Mouse (Mus musculus) small intestine, adult 2 months (tissue): Measurements from ENCODE around the gene Junb. TPM values are rescaled to one million over a fixed set of nuclear protein-coding genes. Genes with fewer than 3 reads are reported as not detected.

Experiments used
- H3K27ac ChIP-seq: fragments of 200-500 bp; 2 replicates; pipeline ENCODE4 v1.5.1; 2012; ENCODE audit warnings: low read depth, low read length, control low read depth, inconsistent platforms; ENCODE audit not compliant: insufficient read depth
- H3K27me3 ChIP-seq: fragments of 200-500 bp; 2 replicates; pipeline ENCODE4 v1.6.1; 2012; ENCODE audit warnings: mild to moderate bottlenecking, moderate library complexity, low read length, inconsistent platforms; ENCODE audit not compliant: control insufficient read depth, insufficient read depth
- H3K36me3 ChIP-seq: fragments of 200-500 bp; 2 replicates; pipeline ENCODE4 v1.6.1; 2012; ENCODE audit warnings: mild to moderate bottlenecking, low read length, control low read depth, inconsistent platforms; ENCODE audit not compliant: control insufficient read depth, insufficient read depth
- H3K4me1 ChIP-seq: fragments of 200-500 bp; 2 replicates; pipeline ENCODE4 v1.6.1; 2012; ENCODE audit warnings: low read length, inconsistent platforms, mixed read lengths; ENCODE audit not compliant: control insufficient read depth, insufficient read depth, insufficient read length
- H3K4me3 ChIP-seq: fragments of 200-500 bp; 2 replicates; pipeline ENCODE4 v1.5.1; 2012; ENCODE audit warnings: low read depth, mild to moderate bottlenecking, control low read depth, inconsistent platforms, low read length, moderate library complexity
- CTCF ChIP-seq: fragments of 200-500 bp; IDR thresholded peaks from 2 replicates; pipeline ENCODE4 v1.5.1; 2012; ENCODE audit warnings: low read depth, mild to moderate bottlenecking, control low read depth, inconsistent platforms, low read length, moderate library complexity, mixed read lengths; ENCODE audit not compliant: insufficient replicate concordance, insufficient read length; ENCODE audit errors: extremely low read depth
- POLR2A ChIP-seq: fragments of 200-500 bp; IDR thresholded peaks from 2 replicates; pipeline ENCODE4 v1.6.1; 2012; ENCODE audit warnings: low read depth, mild to moderate bottlenecking, control low read depth, inconsistent platforms, low read length, moderate library complexity
- WGBS: fragments of 180-500 bp; shearing (Covaris S2); methylation state at CpG from one replicate; pipeline ENCODE4 v1.1.7; 2018; 5-methylcytosine and 5-hydroxymethylcytosine counted together
- polyA plus RNA-seq: library from polyadenylated mRNA; depleted of rRNA; stranded (reverse); fragments of >200 nt; gene quantifications from 2 replicates; pipeline ENCODE4 v1.2.3, GENCODE M21; 2012; rRNA removed

The Junb gene
- polyA plus RNA-seq = 122 and 329 TPM in 2 replicates

DNA sequence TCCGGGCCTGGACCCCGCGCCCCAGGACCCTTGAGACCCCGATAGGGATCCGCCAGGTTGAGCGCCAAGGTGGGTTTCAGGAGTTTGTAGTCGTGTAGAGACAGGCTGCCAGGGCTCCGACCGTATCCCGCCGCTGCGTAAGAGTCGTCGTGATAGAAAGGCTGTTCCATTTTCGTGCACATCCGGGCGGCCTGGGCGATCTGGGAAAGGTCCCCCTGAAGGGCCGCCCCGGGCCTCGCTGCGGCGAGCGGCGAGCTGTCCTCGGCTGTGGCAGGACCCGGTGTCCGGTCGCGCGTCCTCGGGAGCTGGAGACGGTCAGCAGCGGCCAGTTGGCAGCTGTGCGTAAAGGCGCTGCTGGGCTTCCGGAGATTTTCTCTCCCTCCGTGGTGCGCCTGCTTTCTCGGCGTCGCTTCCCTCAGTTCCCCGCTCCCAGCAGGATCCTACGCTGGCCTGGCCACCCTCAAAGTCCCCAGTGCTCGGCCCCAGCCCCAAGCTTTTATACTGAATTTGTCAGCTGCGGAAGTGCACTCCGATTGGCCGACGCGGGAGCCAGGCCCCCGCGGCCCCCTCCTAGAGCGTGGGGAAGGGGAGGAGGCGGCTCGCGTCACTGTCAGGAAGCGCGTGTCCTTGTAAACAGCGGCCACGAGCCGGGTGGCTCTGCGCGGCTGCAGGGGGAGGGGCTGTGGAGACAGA is at the start of gene Junb:
Junb (minus strand) TSS at position 471 of the 693 bp plus-strand sequence.
- peak; percentile 100 for TF ChIP-seq POLR2A
- no peak for TF ChIP-seq CTCF
- H3K4me1 ChIP-seq = peaks cover 32% of the 10 kb centered on the region
- no peaks in the 10 kb centered on the region for H3K27me3 ChIP-seq
- peak within 1 kb of the TSS; percentile 99 for H3K27ac ChIP-seq
- under 1% methylated on average over 63 of the region's 63 CpGs for WGBS
- peak within 1 kb of the TSS; percentile 92 for H3K4me3 ChIP-seq
- no peaks in the 10 kb centered on the region for H3K36me3 ChIP-seq

- Histone ChIP-seq H3K27me3 (no peaks in the 10 kb centered on the region), H3K36me3 (peaks cover 26% of the 10 kb centered on the region), H3K4me3 (no peak overlapping the region), H3K27ac (no peak overlapping the region), H3K4me1 (peaks cover 19% of the 10 kb centered on the region)
- WGBS = 4% methylated on average over 2 of the region's 2 CpGs
- TF ChIP-seq CTCF = no peak
- TF ChIP-seq POLR2A = no peak
These were observed 49.4 kb upstream of the Junb start for GRCm38 (mm10) chr8:85027922-85028321.

- H3K4me3 ChIP-seq = peak overlapping the region; percentile 83
- under 1% methylated on average over 13 of the region's 13 CpGs for WGBS
- TF ChIP-seq CTCF (no peak), POLR2A (no peak)
- H3K36me3 ChIP-seq = peaks cover 24% of the 10 kb centered on the region
- no peaks in the 10 kb centered on the region for H3K27me3 ChIP-seq
- H3K4me1 ChIP-seq = peaks cover 19% of the 10 kb centered on the region
- H3K27ac ChIP-seq = peak overlapping the region; percentile 79
These were observed 49.0 kb upstream of the Junb start for GRCm38 (mm10) chr8:85027516-85027855.

- Histone ChIP-seq H3K4me3 (peak within 1 kb of the TSS; percentile 83), H3K27me3 (no peaks in the 10 kb centered on the region), H3K27ac (peak within 1 kb of the TSS; percentile 79), H3K4me1 (peaks cover 19% of the 10 kb centered on the region), H3K36me3 (peaks cover 23% of the 10 kb centered on the region)
- TF ChIP-seq POLR2A (peak; percentile 96), CTCF (no peak)
- WGBS = 0% methylated on average over 75 of the region's 75 CpGs
These were observed 48.4 kb upstream of the Junb start, which contains the start of gene Trir for GRCm38 (mm10) chr8:85026670-85027515. Gene Trir, plus strand, starts transcription at chr8:85026823.

- Histone ChIP-seq H3K4me3 (peak within 1 kb of the TSS; percentile 83), H3K4me1 (peaks cover 19% of the 10 kb centered on the region), H3K36me3 (peaks cover 21% of the 10 kb centered on the region), H3K27ac (peak within 1 kb of the TSS; percentile 75), H3K27me3 (no peaks in the 10 kb centered on the region)
- TF ChIP-seq CTCF (no peak), POLR2A (peak; percentile 39; the same call in 1 of the 2 replicates)
- 1% methylated on average over 30 of the region's 30 CpGs for WGBS
These were observed 46.8 kb upstream of the Junb start, which contains the start of gene Asna1 for GRCm38 (mm10) chr8:85025098-85025932. Gene Asna1, minus strand, starts transcription at chr8:85025281.

DNA sequence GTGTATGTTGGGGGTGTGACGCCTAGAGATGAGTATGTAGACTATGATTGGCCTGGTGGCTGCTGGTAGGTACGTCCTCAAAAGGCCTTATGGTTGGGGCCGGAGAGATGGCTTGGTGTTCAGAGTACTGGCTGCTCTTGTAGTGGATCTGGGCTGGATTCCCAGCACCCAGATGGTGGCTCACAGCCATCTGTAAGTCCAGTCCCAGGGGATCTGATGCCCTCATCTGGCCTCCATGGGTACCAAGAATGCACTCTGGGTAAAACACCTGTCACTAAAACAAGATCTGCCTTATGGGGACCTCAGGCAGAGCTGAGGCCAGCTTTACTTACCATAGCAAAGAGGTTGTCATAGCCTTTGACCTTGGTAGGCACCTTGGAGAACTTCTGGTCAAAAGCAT is 45.3 kb upstream of the Junb start:
- no peak for TF ChIP-seq CTCF
- TF ChIP-seq POLR2A = no peak
- no peak overlapping the region for H3K4me3 ChIP-seq
- peaks cover 27% of the 10 kb centered on the region for H3K36me3 ChIP-seq
- no peak overlapping the region for H3K27ac ChIP-seq
- no peaks in the 10 kb centered on the region for H3K27me3 ChIP-seq
- 89% methylated on average over 3 of the region's 3 CpGs for WGBS
- H3K4me1 ChIP-seq = peaks cover 19% of the 10 kb centered on the region
